Comparison of ENCODE assay signal across 21 mouse cellular contexts in the genomic region with DNA sequence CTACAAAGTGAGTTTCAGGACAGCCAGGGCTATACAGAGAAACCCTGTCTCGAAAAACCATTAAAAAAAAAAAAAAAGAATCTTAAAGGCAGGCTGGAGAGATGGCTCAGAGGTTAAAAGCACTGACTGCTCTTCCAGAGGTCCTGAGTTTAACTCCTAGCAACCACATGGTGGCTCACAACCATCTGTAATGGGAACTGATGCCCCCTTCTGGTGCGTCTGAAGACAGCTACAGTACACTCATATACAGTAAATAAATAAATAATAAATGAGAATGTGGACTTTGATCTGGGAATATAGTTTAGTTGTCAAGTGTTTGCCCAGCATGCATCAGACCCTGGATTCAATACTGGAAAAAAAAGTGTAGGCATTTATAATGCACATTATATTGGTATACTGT. TPM values are rescaled to one million over a fixed set of nuclear protein-coding genes. Genes with fewer than 3 reads are reported as not detected.
DNase-seq lines count a peak whose midpoint lies in the region; ATAC-seq and TF ChIP-seq lines count a peak whose summit lies in the region.
"Not testable (repeated sequence)": the region's sequence is repeated elsewhere in the genome, so short reads cannot be mapped to it uniquely, and the experiment has no call there.
"Had no signal": no experiment of that assay in that cellular context is flagged by ENCODE, and none has a peak within 500 bp of the region (broad histone marks: within the 10 kb centered on the region; RNA-seq: fewer than 3 reads in every experiment).

No protein-coding gene starts in this region.

- intact Hi-C loops in gastrocnemius, adult 2 months (cut with DNase I) = not testable (repeated sequence)

- not testable (repeated sequence) for H3K9ac ChIP-seq in ES-Bruce4 (ENCODE audit: low read depth, poor library complexity, severe bottlenecking); liver, embryonic 14.5 days (replicated peaks); lung, postnatal 0 days (replicated peaks; ENCODE audit: low read depth)

- CTCF ChIA-PET in Patski (lab: Charles Lee) = interaction anchor here (1.6 kb wide), 1 partner anchor 12 kb away, joined by 5 read pairs; no protein-coding TSS in a partner anchor

- not testable (repeated sequence) for H3K9me3 ChIP-seq in ES-Bruce4 (replicated peaks; ENCODE audit: control insufficient read depth, insufficient read depth, low read length, poor library complexity, severe bottlenecking); liver, embryonic 14.5 days (ENCODE audit: control insufficient read depth, low read length); lung, postnatal 0 days (ENCODE audit: low read length)

- H3K36me3 ChIP-seq in ES-Bruce4 (ENCODE audit: control insufficient read depth, insufficient read depth, low read length, poor library complexity, severe bottlenecking); kidney, adult 2 months (ENCODE audit: control insufficient read depth, insufficient read depth, low read length); liver, embryonic 14.5 days (replicated peaks; ENCODE audit: control insufficient read depth, insufficient read depth, low read depth); lung, postnatal 0 days (ENCODE audit: insufficient read depth, low read length): not testable (repeated sequence)

- H3K4me3 ChIP-seq in ES-Bruce4 (ENCODE audit: low read depth, low read length); gastrocnemius, adult 2 months; kidney, adult 2 months (ENCODE audit: insufficient read depth, low read depth, low read length); liver, embryonic 14.5 days (ENCODE audit: insufficient read depth in 1 of 2, low read depth in 2 of 2, low read length in 2 of 2); lung, postnatal 0 days (ENCODE audit: low read depth, low read length): not testable (repeated sequence)

- in situ Hi-C loops in Patski (cut with MboI; ENCODE audit: low pct_unique_long_range_greater_than_20kb) = not testable (repeated sequence)

- DNase-seq in 3T3-L1 (ENCODE audit: low read depth, low spot score) = peak; percentile 31
- peak; percentile 19 for DNase-seq in CD4-positive, CD25-positive, alpha-beta regulatory T cell, adult 2 months (ENCODE audit: low read depth, low spot score)
- not testable (repeated sequence) for DNase-seq in Patski (ENCODE audit: low read depth, low spot score); gastrocnemius, adult 2 months; kidney, adult 2 months; liver, embryonic 14.5 days (ENCODE audit: low read depth in 3 of 3, low spot score in 3 of 3); lung, postnatal 0 days (ENCODE audit: low spot score)

- not testable (repeated sequence) for H3K27ac ChIP-seq in ES-Bruce4 (ENCODE audit: insufficient read depth, low read length); gastrocnemius, adult 2 months; kidney, adult 2 months (ENCODE audit: insufficient read depth, low read depth, low read length); liver, embryonic 14.5 days; lung, postnatal 0 days (ENCODE audit: low read length)

- WGBS in kidney, adult 2 months = 91% methylated on average over 2 of the region's 2 CpGs
- 45% methylated on average over 2 of the region's 2 CpGs for WGBS in liver, embryonic 14.5 days (ENCODE audit: insufficient replicate concordance)
- 77% methylated on average over 2 of the region's 2 CpGs for WGBS in lung, postnatal 0 days

- not testable (repeated sequence) for H3K4me2 ChIP-seq in liver, embryonic 14.5 days (ENCODE audit: low read depth); lung, postnatal 0 days (replicated peaks; ENCODE audit: low read depth, low read length)

- POLR2A ChIA-PET in Patski (lab: Charles Lee) = interaction anchor here (1.3 kb wide), 1 partner anchor 40 kb away, joined by 3 read pairs; no protein-coding TSS in a partner anchor

- H3K4me1 ChIP-seq in ES-Bruce4 (ENCODE audit: control insufficient read depth, insufficient read depth, low read length); kidney, adult 2 months (ENCODE audit: control insufficient read depth, insufficient read depth, low read length); liver, embryonic 14.5 days (replicated peaks; ENCODE audit: control insufficient read depth in 2 of 2, insufficient read depth in 2 of 2, low read length in 1 of 2); lung, postnatal 0 days (ENCODE audit: insufficient read depth, low read depth, low read length): not testable (repeated sequence)

- TF ChIP-seq CTCF in ES-Bruce4 (IDR thresholded peaks at IDR 0.05; ENCODE audit: low read depth, low read length) (peak; percentile 14), Patski (IDR thresholded peaks at IDR 0.05) (peak; percentile 56)
- peak; percentile 7; the same call in 1 of the 2 replicates for TF ChIP-seq CTCF in gastrocnemius, adult 2 months (IDR thresholded peaks at IDR 0.05)
- 0 out of 2 replicates have a peak, but pooled peaks have one; percentile 4 for TF ChIP-seq CTCF in kidney, adult 2 months (conservative IDR thresholded peaks at IDR 0.05; ENCODE audit: insufficient read depth, insufficient read length, low read depth, low read length)
- TF ChIP-seq CTCF in liver, embryonic 14.5 days (IDR thresholded peaks at IDR 0.05; ENCODE audit: low read depth) = peak; percentile 32
- TF ChIP-seq CTCF in lung, postnatal 0 days (IDR thresholded peaks at IDR 0.05) = peak; percentile 34; the same call in 1 of the 2 replicates

- not testable (repeated sequence) for H3K27me3 ChIP-seq in ES-Bruce4 (ENCODE audit: control insufficient read depth, insufficient read depth, low read length, poor library complexity, severe bottlenecking); Patski; kidney, adult 2 months (replicated peaks; ENCODE audit: control insufficient read depth, insufficient read depth, low read length); liver, embryonic 14.5 days (ENCODE audit: control insufficient read depth, insufficient read depth, low read length); lung, postnatal 0 days (replicated peaks; ENCODE audit: insufficient read depth, low read length)

- not testable (repeated sequence) for TF ChIP-seq POLR2A in ES-Bruce4 (IDR thresholded peaks at IDR 0.05; ENCODE audit: insufficient read depth, low read length); kidney, adult 2 months (IDR thresholded peaks at IDR 0.05; ENCODE audit: low read depth, low read length)

- ATAC-seq in Patski; liver, embryonic 14.5 days (ENCODE audit: insufficient read depth); lung, postnatal 0 days: not testable (repeated sequence)

- not testable (repeated sequence) for TF ChIP-seq EP300 in ES-Bruce4 (IDR thresholded peaks at IDR 0.05; ENCODE audit: insufficient read depth, low read depth, low read length); liver, embryonic 14.5 days (IDR thresholded peaks at IDR 0.05; ENCODE audit: low read depth); lung, postnatal 0 days (IDR thresholded peaks at IDR 0.05)

RNA-seq across cellular contexts. Expression of a gene that starts 3.5 kb away (rescaled TPM):
- polyA plus RNA-seq in ES-Bruce4 (2011; ENCODE audit: insufficient read depth, insufficient read length, low read depth, missing spikeins) (not detected in 2 replicates), Patski (2021) (not detected)
- not detected for total RNA-seq in gastrocnemius, adult 2 months (2021)
- polyA plus RNA-seq in kidney, adult 2 months (2012; rRNA removed) = not detected in 2 replicates
- 0.02 TPM in 2 replicates for polyA plus RNA-seq in liver, embryonic 14.5 days (2012; rRNA removed)
- polyA plus RNA-seq in liver, embryonic 14.5 days (2014; fragmentation: Nextera tagmentation; extraction: Ambion mirVana) = not detected in 2 replicates
- polyA plus RNA-seq in lung, postnatal 0 days (2015; fragmentation: Nextera tagmentation; extraction: Ambion mirVana) = 2.7 and 4.4 TPM in 2 replicates
- total RNA-seq: adrenal gland, postnatal 36 days; common myeloid progenitor, adult 5-6 weeks; granulocyte monocyte progenitor cell, adult 5-6 weeks; heart, adult 2 months; heart, postnatal 14 days; heart, postnatal 4 days had no signal
- polyA plus RNA-seq: embryonic facial prominence, embryonic 12.5 days; forebrain, embryonic 11.5 days; G1E; heart, adult 2 months; heart, embryonic 10.5 days; heart, embryonic 13.5 days; heart, embryonic 16.5 days; intestine, embryonic 14.5 days had no signal

RNA-seq across cellular contexts. Expression of a gene that starts 43.1 kb away (rescaled TPM):
- polyA plus RNA-seq in ES-Bruce4 (2011; ENCODE audit: insufficient read depth, insufficient read length, low read depth, missing spikeins) (108 and 115 TPM in 2 replicates), Patski (2021) (152 TPM)
- 10 to 100 TPM; 67.3 to 80.3 TPM for total RNA-seq in gastrocnemius, adult 2 months (2021)
- polyA plus RNA-seq in kidney, adult 2 months (2012; rRNA removed) = 229 and 261 TPM in 2 replicates
- 64.2 and 110 TPM in 2 replicates for polyA plus RNA-seq in liver, embryonic 14.5 days (2012; rRNA removed)
- 78.6 and 82.3 TPM in 2 replicates for polyA plus RNA-seq in liver, embryonic 14.5 days (2014; fragmentation: Nextera tagmentation; extraction: Ambion mirVana)
- polyA plus RNA-seq in lung, postnatal 0 days (2015; fragmentation: Nextera tagmentation; extraction: Ambion mirVana) = 160 and 168 TPM in 2 replicates

Comparison
In these comparisons a context has a peak if more than half of its experiments do, and no peak if none do; other contexts are left out.
1. CTCF ChIP-seq: peak in every context shown above with its lines; median percentile 56 in Patski; 34 in lung, postnatal 0 days; 32 in liver, embryonic 14.5 days; 14 in ES-Bruce4; 7 in gastrocnemius, adult 2 months; 4 in kidney, adult 2 months.